Mouse (Mus musculus): ENCODE data around the gene Dnph1. TPM values are rescaled to one million over a fixed set of nuclear protein-coding genes. Genes with fewer than 3 reads are reported as not detected.
A peak's percentile ranks its signal among the peaks of the same experiment; 100 is the strongest.
"Not testable (repeated sequence)": the region's sequence is repeated elsewhere in the genome, so short reads cannot be mapped to it uniquely, and the experiment has no call there.

Gene Dnph1
- total RNA-seq, 2 experiments from 2014 or later = 6.0 to 6.2 TPM

DNA sequence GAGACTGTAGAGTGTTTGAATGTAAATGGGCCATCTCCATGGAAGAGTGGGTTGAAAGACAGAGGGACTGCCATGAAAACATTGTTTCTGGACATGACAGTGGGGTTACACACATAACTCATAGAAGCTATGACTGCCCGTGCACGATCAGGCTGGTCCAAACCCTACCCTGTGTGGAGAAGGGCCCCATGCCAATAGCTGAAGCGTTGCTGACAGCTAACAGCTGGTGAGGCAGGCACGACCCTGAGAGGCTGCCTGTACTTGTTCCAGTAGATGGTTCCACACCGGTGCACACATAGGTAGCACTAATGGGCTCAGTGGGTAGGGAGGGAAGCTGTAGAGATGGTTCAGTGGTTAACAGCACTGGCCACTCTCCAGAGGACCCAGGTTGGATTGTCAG, 1.0 kb upstream of the Dnph1 start:
- DNase-seq (ENCODE audit: extremely low spot score in 1 of 2, low spot score in 2 of 2) = no peak
- intact Hi-C loops (cut with DNase I) = no loop called here

DNA sequence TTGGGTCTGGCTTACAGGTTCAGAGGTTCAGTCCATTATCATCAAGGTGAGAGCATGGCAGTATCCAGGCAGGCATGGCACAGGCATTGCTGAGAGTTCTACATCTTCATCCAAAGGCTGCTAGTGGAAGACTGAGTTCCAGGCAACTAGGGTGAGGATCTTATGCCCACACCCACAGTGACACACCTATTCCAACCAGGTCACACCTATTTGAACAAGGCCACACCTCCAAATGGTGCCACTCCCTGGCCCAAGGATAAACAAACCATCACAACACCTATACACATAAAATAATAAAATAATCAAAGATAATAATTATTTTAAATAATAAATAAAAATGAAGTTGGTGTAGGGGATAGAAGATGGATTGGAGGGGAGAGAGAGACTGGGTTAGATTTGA, 430 bp upstream of the Dnph1 start:
- intact Hi-C loops (cut with DNase I); DNase-seq (ENCODE audit: extremely low spot score in 1 of 2, low spot score in 2 of 2): not testable (repeated sequence)

DNA sequence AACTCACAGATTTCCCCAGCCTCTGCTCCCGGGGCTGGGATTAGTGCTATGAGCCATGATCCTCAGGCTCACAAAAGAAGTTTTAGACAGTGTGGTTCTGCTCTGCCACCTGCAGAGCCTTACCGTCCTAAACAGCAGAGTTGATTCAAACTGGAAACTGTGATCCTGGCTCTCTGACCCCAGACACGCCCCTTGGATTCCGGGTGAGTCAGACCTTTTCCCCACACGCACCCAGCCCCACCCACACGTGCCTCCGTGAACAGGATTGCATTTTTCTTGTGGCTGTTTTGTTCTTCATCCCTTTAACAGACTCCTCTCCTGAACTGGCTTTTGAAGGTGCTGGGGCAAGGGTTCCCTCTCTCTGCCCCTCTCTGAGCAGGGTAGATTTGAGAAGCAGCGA, 1.4 kb downstream of the Dnph1 start:
- DNase-seq (ENCODE audit: extremely low spot score in 1 of 2, low spot score in 2 of 2) = no peak
- intact Hi-C loops (cut with DNase I) = no loop called here

DNA sequence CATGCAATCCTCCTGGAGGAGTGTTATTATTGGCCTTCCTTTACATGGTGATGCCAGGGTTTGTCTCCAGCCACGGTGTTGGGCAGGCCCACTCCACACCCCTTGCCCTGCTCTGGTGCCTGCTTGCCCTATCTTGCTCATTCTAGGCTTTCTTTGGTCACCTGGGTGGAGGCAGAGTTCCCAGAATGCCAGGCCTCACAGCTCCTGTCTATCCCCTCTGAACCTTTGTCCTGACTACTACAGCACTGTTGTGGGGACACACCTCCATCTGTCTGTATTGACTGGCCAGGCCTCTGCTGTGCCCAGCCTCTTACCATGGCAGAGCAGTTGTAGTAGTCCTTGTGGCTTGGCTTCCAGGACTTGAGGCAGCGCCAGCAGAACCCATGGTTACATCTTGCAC, 6.3 kb downstream of the Dnph1 start:
- intact Hi-C loops (cut with DNase I) = no loop called here

DNA sequence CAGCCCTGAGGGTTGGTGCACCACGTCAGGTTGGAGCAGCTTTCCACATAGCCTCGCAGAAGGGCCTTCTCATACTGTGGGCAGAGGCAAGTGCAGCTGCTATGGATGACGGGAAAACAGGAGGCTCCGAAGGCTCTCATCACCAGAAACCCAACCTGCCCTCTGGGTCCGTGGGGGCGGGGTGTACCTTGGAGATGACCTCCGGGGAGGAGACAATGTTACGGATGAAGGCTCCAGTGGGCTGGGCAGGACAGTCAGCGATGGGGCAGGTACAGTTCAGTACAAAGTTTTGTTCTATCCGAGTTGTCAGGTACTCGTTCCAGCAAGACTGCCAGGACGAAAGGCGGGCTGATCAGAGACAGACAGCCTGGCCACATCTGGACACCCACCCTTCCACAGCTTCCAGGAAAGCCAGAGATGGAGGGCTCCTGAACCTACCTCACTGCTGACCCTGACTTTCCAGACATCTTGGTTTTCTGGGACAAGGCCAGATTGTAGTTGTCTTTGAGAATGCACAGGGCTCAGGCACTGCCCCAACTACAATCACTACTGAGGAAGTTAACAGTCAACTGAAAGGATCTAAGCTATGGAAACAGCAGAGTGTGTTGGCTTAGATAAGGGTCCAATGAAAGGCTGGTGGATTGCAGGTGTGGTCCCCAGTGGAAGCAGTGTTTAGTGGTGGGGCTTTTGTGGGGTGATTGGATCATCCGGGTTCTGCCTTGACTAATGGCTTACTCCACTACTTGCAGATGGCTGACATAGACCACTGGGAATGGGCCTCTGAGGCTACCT, 7.5 kb downstream of the Dnph1 start:
- no peak for DNase-seq (ENCODE audit: extremely low spot score in 1 of 2, low spot score in 2 of 2)
- intact Hi-C loops (cut with DNase I) = no loop called here

More for the DNA sequence above, 6.3 kb downstream of the Dnph1 start:
- no peak for DNase-seq (ENCODE audit: extremely low spot score in 1 of 2, low spot score in 2 of 2)

DNA sequence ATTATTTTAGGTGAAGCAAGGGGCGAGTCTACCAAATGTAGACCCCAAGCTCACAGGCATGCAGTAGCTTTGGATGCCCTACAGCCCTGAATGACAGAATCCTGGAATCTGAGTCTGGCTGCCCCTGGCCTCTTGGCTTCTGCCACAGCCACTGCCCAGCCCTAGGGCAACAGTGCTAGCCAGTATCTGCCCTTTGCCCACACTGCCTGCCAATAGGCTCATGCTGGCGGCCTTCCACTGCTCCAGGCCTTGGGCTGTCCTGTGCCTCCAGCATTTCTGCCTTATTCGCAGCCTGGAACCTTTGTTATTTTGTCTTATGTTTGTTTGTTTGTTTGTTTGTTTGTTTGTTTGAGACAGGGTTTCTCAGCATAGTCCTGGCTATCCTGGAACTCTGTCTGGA, 9.1 kb downstream of the Dnph1 start:
- intact Hi-C loops (cut with DNase I) = no loop called here
- DNase-seq (ENCODE audit: extremely low spot score in 1 of 2, low spot score in 2 of 2) = no peak

DNA sequence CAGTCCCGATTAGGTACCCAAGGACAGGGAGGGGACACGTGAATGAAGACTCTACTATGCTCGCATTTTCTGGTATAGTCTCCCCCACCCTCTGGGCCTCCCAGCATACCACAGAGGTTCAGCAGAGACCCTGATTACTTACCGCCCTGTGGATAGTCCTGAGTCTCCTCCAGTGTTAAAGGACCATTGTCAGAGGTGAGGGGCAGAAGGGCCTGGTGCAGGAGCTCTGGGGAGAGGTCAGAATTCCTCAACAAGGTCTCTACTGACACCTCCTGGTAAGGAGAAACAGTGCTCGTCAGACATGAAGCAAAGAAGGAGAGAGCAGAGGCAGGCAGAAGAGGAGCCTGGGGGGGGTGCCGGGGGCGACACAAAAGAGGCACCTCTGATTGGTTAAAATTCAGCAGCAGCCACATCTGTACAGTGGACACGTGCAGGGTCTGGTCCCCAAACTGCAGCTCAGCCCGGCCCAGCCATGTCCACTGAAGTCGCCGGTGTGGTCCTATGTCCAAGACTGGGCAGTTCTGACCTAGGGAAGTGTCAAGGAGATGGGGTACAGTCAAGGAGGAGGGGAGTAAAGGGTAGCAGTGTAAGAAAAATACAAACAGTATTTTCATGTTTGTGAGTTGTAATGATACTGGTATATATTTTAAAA, 14.7 kb downstream of the Dnph1 start:
- intact Hi-C loops (cut with DNase I) = no loop called here
- no peak for DNase-seq (ENCODE audit: extremely low spot score in 1 of 2, low spot score in 2 of 2)

DNA sequence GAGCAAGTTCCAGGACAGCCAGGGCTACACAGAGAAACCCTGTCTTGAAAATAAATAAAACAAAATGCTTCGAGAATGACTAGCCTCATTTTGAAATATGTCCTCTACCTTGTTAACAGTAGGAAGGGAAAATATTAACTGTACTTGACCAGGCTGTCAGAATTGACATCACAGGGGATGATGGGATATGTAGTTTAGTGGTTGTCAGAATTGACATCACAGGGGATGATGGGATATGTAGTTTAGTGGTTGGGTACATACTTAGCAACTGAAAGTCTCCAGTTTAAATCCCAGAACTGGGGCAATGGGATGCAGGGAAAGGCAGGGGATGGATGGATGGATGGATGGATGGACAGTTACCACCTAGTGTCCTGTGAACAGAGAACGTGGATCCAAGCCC, 16.8 kb downstream of the Dnph1 start:
- intact Hi-C loops (cut with DNase I) = no loop called here
- DNase-seq (ENCODE audit: extremely low spot score in 1 of 2, low spot score in 2 of 2) = no peak

DNA sequence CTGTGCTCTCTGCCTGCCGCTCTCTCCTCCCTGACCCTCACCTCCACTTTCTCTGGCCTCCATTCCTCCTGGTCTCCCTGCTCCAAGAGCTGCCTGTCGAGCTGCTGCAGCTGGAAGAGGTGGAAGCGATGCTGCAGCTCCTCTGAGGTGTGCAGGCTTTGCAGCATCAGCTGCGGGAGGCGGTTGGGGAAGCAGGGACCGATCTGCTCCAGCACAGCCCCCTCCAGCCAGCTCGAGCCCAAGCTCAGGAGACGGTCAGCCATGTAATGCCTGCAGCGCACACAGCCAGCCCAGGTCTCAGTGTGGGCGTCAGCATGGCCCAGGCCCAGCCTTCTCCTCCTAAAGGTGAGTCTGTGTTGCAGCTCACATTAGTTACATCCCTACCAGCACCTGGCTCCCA, 23.5 kb downstream of the Dnph1 start:
- no peak for DNase-seq (ENCODE audit: extremely low spot score in 1 of 2, low spot score in 2 of 2)
- intact Hi-C loops (cut with DNase I) = no loop called here

DNA sequence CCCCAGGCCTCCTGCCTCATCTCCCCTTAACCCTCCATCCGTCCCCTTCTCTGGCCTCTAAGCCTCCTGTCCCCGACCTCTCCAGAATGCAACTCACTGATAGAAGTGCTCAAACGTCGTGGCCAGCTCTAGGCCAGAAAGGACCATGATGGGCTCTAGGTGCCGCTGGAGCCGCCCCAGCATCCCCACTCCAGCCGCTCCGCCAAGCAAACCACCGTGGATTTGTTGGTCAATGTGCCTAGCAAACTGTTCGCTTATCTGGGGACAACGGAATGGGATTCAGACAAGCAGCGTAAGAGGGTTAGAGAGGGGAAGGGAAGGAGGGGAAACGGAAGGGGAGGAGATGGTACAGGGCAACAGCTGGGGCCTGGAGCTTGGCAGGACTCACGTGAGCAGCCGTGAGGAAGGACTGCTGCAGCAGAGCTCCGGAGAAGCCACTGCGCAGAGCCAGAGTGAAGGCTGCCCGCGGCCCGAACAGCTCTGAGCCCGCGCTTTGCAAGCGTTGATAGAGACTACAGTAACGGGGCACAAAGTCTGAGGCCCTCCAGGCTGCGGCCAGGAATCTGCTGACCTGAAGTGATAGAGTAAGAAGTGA, 24.0 kb downstream of the Dnph1 start:
- intact Hi-C loops (cut with DNase I) = no loop called here
- no peak for DNase-seq (ENCODE audit: extremely low spot score in 1 of 2, low spot score in 2 of 2)

DNA sequence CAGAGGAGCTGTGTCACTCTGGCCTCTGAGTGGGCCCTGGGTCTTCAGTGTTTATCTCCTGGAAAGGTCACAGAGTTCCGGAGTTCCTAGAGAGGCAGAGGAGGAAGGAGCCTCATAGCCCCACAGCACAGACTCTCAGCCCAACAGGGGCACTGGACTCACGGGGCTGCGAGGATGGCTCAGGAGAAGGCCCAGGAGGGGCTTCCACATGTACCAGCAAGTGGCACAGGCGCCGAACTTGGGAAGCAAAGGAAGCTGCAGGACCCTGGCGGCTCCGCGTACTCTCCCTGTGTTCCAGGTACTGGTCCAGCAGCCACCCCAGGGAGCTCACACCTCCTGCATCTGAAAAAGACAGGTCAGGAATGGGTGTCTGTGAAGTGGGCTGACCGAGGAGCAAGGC, 24.7 kb downstream of the Dnph1 start:
- no peak for DNase-seq (ENCODE audit: extremely low spot score in 1 of 2, low spot score in 2 of 2)
- intact Hi-C loops (cut with DNase I) = no loop called here

DNA sequence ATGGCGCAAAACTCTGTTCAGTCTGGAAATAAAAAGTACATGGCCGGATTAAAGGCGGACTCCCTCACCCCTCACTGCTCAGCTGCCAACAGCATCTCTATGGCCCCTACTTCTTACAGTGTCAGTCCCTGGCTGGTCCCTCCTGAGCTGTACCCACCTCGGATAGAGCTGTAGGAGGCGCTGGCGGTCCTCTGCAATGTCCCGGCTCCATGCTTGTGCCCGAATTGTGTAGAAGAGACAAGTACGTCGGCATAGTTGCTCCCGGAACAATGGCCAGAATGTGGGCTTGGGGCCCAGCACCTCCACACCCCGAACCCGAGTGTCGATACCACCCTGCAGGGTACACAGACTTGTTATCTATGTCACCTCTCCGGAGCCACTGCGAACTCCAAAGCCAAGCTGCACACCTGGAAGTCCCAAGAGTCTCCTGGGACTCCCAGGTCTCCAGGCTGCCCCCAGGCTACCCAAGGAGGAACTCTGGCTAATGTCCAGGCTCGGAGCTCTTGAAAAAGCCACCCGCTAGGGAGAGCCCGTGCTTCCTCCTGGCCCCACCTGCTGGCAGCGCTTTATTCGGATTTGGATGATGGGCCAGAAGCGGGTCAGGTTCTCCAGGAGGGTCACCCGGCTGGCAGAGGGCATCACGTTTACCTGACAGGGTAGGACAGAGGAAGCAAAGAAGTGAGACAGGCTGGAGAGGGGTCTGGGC, 25.6 kb downstream of the Dnph1 start:
- DNase-seq (ENCODE audit: extremely low spot score in 1 of 2, low spot score in 2 of 2) = no peak
- intact Hi-C loops (cut with DNase I) = no loop called here

DNA sequence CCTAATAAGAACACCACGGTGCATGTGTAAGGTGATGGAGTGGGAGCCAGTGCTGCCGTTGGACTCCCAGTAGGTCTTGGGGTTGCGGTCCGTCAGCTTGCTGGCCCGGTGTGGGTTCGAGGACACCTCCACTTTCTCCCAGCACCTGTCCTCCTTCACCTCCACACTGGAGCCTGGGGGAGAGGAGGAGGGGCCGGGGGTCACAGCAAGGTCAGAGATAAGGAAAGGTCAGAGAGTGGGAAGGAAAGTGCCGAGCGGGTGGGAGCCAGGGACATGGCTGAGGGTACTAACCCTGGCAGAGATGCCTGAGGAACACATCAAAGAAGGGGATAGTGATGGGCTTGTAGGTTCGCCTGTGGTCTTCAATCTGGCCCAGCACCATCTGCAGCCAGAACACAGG, 28.6 kb downstream of the Dnph1 start:
- no peak for DNase-seq (ENCODE audit: extremely low spot score in 1 of 2, low spot score in 2 of 2)
- intact Hi-C loops (cut with DNase I) = no loop called here

DNA sequence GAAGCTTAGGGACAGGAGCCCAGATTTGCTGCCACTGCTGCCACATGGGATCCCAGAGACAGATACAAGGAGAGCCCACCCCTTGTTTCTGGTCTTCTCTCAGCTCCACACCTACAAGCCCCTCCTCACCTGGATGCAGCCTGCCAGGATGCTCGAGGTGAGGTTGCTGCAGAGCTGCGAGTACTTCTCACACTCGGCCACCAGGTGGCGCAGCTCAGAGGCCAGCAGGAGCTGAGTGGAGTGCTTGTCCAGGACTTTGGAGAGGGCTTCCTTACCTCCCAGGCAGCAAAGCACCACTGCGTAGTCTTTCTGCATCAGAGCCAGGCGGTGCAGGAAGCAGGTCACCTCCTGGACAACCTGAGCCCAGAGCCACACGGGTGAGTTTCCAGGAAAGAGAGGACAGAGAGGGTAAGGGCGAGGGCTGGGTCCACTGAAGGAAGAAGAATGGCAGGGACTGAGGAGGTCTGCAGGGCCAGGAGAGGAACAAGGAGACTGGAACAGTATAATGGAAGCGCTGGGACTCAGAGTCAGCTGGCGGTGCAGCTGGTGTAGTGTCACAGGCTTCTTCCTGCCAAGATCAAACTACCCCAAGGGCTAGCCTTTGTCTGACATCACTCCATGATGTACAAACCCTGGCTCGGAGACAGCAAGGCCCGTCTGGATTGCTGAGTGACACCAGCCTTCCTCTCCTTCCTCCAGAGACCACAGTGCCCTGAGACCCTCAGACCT, 29.2 kb downstream of the Dnph1 start:
- peak; percentile 42 to 84 for DNase-seq (ENCODE audit: extremely low spot score in 1 of 2, low spot score in 2 of 2)
- intact Hi-C loops (cut with DNase I) = no loop called here

DNA sequence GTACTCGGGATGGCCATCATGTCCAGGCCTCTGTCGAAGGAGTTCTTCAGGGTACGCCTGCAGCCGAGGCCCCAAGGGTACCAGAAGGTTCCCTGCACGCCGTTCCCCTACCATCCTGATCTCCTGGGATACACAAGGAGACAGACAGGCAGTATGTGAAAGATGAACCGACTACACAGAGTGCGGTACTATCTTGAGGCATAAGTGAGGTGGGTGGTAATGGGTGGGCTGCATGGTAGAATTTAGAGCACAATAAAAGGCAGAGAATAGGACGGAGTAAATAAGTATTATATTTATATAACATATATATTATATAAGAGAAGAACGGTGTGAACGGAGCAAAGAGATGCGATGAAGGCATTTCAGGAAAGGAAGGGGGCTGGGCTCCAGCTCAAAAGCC, 47.1 kb downstream of the Dnph1 start:
- DNase-seq (ENCODE audit: extremely low spot score in 1 of 2, low spot score in 2 of 2) = no peak
- intact Hi-C loops (cut with DNase I) = no loop called here

DNA sequence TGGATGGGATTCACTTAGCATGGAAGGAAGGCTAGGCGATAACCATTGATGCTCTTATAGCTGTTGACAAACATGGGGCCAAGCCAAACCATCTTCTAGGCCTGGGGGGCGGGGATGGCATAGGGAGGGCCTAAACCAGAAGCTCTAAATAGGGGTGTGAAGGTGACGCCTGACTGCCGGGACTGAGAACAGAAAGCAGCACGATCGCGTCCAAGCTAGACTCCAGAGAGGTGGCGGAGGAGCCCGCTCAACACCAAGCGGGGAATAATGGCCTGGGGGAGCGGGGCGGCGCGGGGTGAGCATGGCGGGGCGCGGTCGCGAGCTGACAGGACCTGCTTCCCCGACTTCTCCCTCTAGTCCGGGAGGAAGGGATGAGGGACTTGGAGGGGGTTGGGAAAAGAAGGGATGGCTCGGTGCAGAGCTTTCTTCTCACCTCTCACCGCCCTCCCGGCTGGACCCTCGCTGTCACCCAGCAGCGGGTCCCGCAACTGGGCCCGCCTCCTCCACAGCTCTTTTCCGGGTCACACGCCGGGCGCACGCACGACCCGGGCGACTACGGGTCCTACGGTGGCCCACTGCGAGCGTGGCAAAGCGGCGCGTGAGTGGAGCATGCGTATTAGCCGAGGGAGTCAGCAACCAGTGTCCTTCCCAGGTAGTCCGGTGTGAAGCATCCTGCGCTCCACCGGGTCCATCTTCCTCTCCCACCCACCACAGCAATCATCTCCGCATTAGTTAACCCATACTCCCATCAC, 49.5 kb downstream of the Dnph1 start, which contains the start of gene Cul9:
TSS of gene Cul9 (minus strand) at position 576 of the 752 bp plus-strand sequence.
- DNase-seq (ENCODE audit: extremely low spot score in 1 of 2, low spot score in 2 of 2) = peak; percentile 83 to 89
- intact Hi-C loops (cut with DNase I) = loop anchor here (5.0 kb wide), 1 partner anchor 81 kb away; the partner anchor contains the start of gene Ptk7

DNA sequence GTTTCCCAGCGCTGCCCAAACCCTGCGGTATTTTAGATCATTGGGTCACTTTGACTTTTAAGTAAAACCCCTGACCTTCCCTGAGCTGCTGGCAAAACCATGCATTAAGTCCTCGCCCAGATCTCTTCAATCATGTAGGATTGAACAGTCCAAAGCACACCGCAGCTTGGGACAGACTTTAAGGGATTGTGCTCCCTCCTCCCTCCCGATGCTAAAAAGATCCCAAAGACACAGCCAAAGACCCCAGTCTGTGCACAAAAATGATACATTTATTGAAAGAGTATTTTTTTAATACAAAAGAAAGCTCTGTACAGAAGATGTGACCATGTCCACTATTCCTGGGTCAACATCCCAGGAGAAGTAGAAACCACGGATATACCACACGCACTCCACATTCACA, 50.1 kb downstream of the Dnph1 start:
- intact Hi-C loops (cut with DNase I) = loop anchor here (5.0 kb wide), 1 partner anchor 81 kb away; the partner anchor contains the start of gene Ptk7
- no peak for DNase-seq (ENCODE audit: extremely low spot score in 1 of 2, low spot score in 2 of 2)

DNA sequence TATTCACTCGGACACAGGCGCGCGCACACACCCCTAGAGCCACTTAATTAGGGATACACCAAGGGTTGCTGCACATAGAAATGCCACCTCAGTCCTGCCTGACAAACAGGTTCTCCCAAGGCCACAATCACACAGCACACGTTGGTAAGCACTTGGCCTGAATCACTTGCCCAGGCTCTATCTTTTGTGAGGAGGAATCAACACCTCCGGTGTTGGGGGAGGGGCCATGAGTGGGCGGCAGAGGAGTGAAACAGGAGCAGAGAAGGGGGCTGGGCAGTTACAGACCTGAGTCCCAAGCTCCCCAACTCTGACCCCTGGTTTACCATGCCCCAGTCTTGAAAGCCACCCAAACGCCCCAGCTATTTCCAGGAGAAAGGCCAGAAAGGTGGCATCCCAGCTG, 50.5 kb downstream of the Dnph1 start:
- peak in 1 of 2 experiments; percentile 61 for DNase-seq (ENCODE audit: extremely low spot score in 1 of 2, low spot score in 2 of 2)
- intact Hi-C loops (cut with DNase I) = loop anchor here (5.0 kb wide), 1 partner anchor 80 kb away; the partner anchor contains the start of gene Ptk7
